Mouse (Mus musculus) midbrain, embryonic 16.5 days (tissue): ENCODE results near the gene Scml4. TPM values are rescaled to one million over a fixed set of nuclear protein-coding genes. Genes with fewer than 3 reads are reported as not detected.

Source experiments
- ATAC-seq: fragments of 200-750 bp; cut with Nextera tagmentation; 2 replicates; pipeline ENCODE4 v1.8.0; 2017; ENCODE audit warnings: moderate TSS enrichment
- H3K27ac ChIP-seq: fragments of 300-500 bp; sonication (generic); 2 replicates; pipeline ENCODE4 v1.5.1; 2014; ENCODE audit warnings: mild to moderate bottlenecking, low read length, mixed read lengths
- H3K27me3 ChIP-seq: fragments of 300-500 bp; sonication (generic); 2 replicates; pipeline ENCODE4 v1.6.1; 2014; ENCODE audit warnings: low read depth, low read length, mixed read lengths; ENCODE audit not compliant: control insufficient read depth, insufficient read depth
- H3K36me3 ChIP-seq: fragments of 300-500 bp; sonication (generic); 2 replicates; pipeline ENCODE4 v1.6.1; 2014; ENCODE audit warnings: mild to moderate bottlenecking, low read length, moderate library complexity, mixed read lengths; ENCODE audit not compliant: control insufficient read depth, insufficient read depth
- H3K4me1 ChIP-seq: fragments of 300-500 bp; sonication (generic); 2 replicates; pipeline ENCODE4 v1.6.1; 2014; ENCODE audit warnings: mild to moderate bottlenecking, low read length, mixed read lengths; ENCODE audit not compliant: control insufficient read depth, insufficient read depth
- H3K4me2 ChIP-seq: fragments of 300-500 bp; sonication (generic); 2 replicates; pipeline ENCODE4 v1.6.1; 2014; ENCODE audit warnings: mild to moderate bottlenecking, low read length, mixed read lengths
- H3K4me3 ChIP-seq: fragments of 300-500 bp; sonication (generic); 2 replicates; pipeline ENCODE4 v1.5.1; 2014; ENCODE audit warnings: low read depth, mild to moderate bottlenecking, low read length, moderate library complexity, mixed read lengths
- H3K9ac ChIP-seq: fragments of 300-500 bp; sonication (generic); 2 replicates; pipeline ENCODE4 v1.6.1; 2014; ENCODE audit warnings: low read depth, low read length, mixed read lengths
- H3K9me3 ChIP-seq: fragments of 300-500 bp; sonication (generic); replicated peaks from 2 replicates; pipeline ENCODE4 v1.6.1; 2014; ENCODE audit warnings: mild to moderate bottlenecking, low read length, mixed read lengths; ENCODE audit not compliant: control insufficient read depth, poor library complexity, severe bottlenecking
- WGBS: fragments of 180-500 bp; shearing (Covaris S2); extraction: QIAGEN DNeasy Blood & Tissue Kit; methylation state at CpG from one replicate; pipeline ENCODE4 v1.1.7; 2014; 5-methylcytosine and 5-hydroxymethylcytosine counted together
- polyA plus RNA-seq: library from polyadenylated mRNA; unstranded; fragments of >200 nt; fragmentation: Nextera tagmentation; extraction: Ambion mirVana; gene quantifications from 2 replicates; pipeline ENCODE4 v1.2.1, GENCODE M21; 2015

Gene Scml4
- polyA plus RNA-seq, 1 experiment from 2014 or later = 19.5 TPM

DNA sequence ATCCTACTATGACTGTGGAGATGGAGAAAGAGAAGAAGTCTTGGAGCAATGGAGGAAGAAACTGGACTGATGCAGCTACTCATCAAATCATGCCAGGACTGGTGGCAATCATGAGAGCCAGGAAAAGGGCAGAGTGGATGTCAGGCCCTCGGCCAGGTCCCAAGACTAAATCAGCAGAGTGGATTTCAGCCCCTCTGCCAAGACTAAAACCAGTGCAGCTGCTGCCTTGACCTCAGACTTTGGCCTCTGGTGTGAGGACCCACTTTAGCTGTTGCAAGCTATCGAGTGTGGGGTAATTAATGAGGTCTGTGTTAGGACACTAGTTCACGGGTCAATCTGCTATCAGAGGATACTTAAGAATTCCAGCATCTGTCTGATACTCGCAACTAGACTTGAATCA, 30.2 kb downstream of the Scml4 start:
- Histone ChIP-seq H3K9ac (no peak overlapping the region), H3K27ac (no peak overlapping the region), H3K4me2 (no peak overlapping the region), H3K4me1 (no peaks in the 10 kb centered on the region), H3K9me3 (no peaks in the 10 kb centered on the region; the same call in 1 of the 2 replicates), H3K36me3 (no peaks in the 10 kb centered on the region), H3K4me3 (no peak overlapping the region), H3K27me3 (no peaks in the 10 kb centered on the region)
- ATAC-seq = no peak
- WGBS = 82% methylated on average over 4 of the region's 4 CpGs

GRCm38 (mm10) chr10:42892250-42892649, 32.1 kb downstream of the Scml4 start:
- no peak overlapping the region for H3K4me3 ChIP-seq
- no peaks in the 10 kb centered on the region for H3K4me1 ChIP-seq
- 52% methylated on average over 4 of the region's 4 CpGs for WGBS
- ATAC-seq = no peak
- no peak overlapping the region for H3K4me2 ChIP-seq
- no peaks in the 10 kb centered on the region for H3K27me3 ChIP-seq
- no peak overlapping the region for H3K27ac ChIP-seq
- no peak overlapping the region for H3K9ac ChIP-seq
- H3K36me3 ChIP-seq = no peaks in the 10 kb centered on the region
- no peaks in the 10 kb centered on the region for H3K9me3 ChIP-seq

- Histone ChIP-seq H3K36me3 (no peaks in the 10 kb centered on the region), H3K27ac (no peak overlapping the region), H3K4me2 (no peak overlapping the region), H3K9me3 (no peaks in the 10 kb centered on the region), H3K4me3 (no peak overlapping the region), H3K9ac (no peak overlapping the region), H3K4me1 (no peaks in the 10 kb centered on the region), H3K27me3 (no peaks in the 10 kb centered on the region)
- ATAC-seq = no peak
- 85% methylated on average over 4 of the region's 4 CpGs for WGBS
These were observed 32.8 kb downstream of the Scml4 start for GRCm38 (mm10) chr10:42892987-42893386.

DNA sequence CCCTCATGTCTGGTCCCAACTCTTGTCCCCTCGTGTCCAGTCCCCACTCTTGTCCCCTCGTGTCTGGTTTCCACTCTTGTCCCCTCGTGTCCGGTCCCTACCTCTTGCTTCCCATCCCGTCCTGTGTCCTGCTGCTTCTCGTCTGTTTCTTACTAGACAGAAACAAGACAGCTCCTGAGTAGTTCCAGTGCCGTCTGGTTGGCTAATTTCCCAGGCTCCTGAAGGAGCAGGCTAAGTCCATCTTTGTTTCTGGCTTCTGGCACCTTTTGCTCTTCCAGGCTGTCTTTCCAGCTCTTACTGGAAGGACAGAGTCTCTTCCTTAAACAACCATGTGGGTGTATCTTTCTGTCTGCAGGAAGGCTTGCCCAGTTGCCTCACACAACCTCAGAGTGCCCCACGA, 33.7 kb downstream of the Scml4 start:
- no peak for ATAC-seq
- Histone ChIP-seq H3K4me2 (no peak overlapping the region), H3K9me3 (no peaks in the 10 kb centered on the region), H3K36me3 (no peaks in the 10 kb centered on the region), H3K27ac (no peak overlapping the region), H3K4me1 (no peaks in the 10 kb centered on the region), H3K27me3 (no peaks in the 10 kb centered on the region), H3K4me3 (no peak overlapping the region), H3K9ac (no peak overlapping the region)
- WGBS = 84% methylated on average over 8 of the region's 8 CpGs

DNA sequence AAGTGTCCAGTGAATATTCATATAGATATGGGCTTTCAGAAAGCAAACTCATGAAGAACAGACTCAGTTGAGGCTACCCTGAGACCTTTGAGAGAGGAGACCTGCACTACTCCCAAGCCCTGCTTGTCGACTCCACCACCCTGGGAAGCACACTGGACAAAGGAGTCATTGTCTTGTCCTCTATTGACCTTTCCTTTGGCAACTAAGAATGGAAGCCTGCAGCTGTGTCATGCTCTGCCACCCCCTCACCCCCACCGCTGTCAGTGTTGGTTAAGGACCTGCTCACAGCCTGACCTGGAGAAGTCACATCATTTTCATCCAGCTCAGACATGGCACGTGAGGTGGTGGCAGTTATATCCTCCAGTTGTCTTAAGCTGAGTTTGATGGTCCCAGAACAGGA, 34.1 kb downstream of the Scml4 start:
- no peaks in the 10 kb centered on the region for H3K4me1 ChIP-seq
- no peaks in the 10 kb centered on the region for H3K36me3 ChIP-seq
- H3K27me3 ChIP-seq = no peaks in the 10 kb centered on the region
- no peak overlapping the region for H3K9ac ChIP-seq
- H3K9me3 ChIP-seq = no peaks in the 10 kb centered on the region
- no peak for ATAC-seq
- H3K4me3 ChIP-seq = no peak overlapping the region
- no peak overlapping the region for H3K27ac ChIP-seq
- no peak overlapping the region for H3K4me2 ChIP-seq
- WGBS = 51% methylated on average over 3 of the region's 3 CpGs

DNA sequence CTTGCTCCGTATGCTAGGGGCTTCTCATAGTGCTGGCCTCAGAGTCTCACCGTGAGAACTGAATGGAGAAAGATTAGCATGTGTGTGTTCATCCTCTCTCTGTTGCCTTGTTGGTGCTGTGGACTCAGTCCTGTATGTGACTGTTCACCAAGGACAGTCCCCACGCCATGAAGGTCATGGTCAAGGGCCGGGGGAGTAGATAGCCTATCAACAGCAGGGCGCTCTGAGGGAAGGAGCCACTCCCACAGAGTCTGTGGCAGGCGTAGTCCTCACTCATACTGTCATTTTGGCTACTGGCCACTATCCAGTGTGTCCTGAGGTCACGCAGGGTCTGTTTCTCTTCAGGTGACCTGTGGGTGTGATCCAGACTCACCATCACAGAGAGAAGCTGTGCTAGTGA, 34.5 kb downstream of the Scml4 start:
- Histone ChIP-seq H3K4me1 (no peaks in the 10 kb centered on the region), H3K27me3 (no peaks in the 10 kb centered on the region), H3K4me2 (no peak overlapping the region), H3K4me3 (no peak overlapping the region), H3K27ac (no peak overlapping the region), H3K9me3 (no peaks in the 10 kb centered on the region), H3K9ac (no peak overlapping the region), H3K36me3 (no peaks in the 10 kb centered on the region)
- no peak; the same call in 1 of the 2 replicates for ATAC-seq
- 90% methylated on average over 7 of the region's 7 CpGs for WGBS

DNA sequence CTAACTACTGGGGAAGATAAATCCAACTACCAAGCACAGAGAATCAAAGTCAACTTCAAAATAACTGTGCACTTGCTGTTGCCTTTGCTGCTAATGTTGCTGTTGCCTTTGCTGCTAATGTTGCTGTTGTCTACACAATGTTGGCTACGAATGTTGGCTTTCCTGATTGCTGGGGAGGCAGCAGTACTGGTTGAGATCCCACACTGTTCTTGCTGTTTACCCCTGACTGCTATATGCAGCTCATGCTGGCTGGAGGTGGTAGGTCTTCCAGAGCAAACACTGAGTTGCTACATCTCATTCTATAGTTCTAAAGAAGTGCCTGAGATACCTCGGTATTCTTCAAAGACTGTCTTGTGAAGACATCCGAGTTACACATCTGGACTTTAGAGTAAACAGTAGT, 36.5 kb downstream of the Scml4 start:
- H3K27ac ChIP-seq = no peak overlapping the region
- H3K27me3 ChIP-seq = no peaks in the 10 kb centered on the region
- ATAC-seq = no peak
- no peaks in the 10 kb centered on the region for H3K9me3 ChIP-seq
- H3K4me2 ChIP-seq = no peak overlapping the region
- no peaks in the 10 kb centered on the region for H3K36me3 ChIP-seq
- H3K4me3 ChIP-seq = no peak overlapping the region
- 87% methylated on average over 3 of the region's 3 CpGs for WGBS
- H3K9ac ChIP-seq = no peak overlapping the region
- no peaks in the 10 kb centered on the region for H3K4me1 ChIP-seq

DNA sequence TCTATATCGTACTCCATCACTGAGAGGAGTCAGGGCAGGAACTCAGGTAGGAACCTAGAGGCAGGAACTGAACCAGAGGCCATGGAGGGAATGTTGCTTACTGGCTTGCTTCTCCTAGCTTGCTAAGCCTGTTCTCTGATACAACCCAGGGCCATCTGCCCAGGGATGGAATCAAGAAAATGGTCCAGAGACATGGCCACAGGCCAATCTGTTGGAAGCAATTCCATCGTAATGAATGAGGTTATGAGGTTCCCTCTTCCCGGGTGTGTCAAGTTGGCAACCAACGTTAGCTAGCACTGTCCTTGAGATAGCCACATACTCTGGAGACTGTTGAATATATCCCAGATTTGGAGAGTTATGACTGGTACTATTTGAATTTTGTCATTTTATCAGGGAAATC, 37.0 kb downstream of the Scml4 start:
- H3K9me3 ChIP-seq = no peaks in the 10 kb centered on the region
- WGBS = 87% methylated on average over 4 of the region's 4 CpGs

GRCm38 (mm10) chr10:42897632-42898031, 37.5 kb downstream of the Scml4 start:
- WGBS = 87% methylated on average over 5 of the region's 5 CpGs

More for the DNA sequence above, 37.0 kb downstream of the Scml4 start:
- no peak overlapping the region for H3K9ac ChIP-seq
- H3K27me3 ChIP-seq = no peaks in the 10 kb centered on the region
- H3K4me3 ChIP-seq = no peak overlapping the region
- no peak for ATAC-seq
- no peak overlapping the region for H3K27ac ChIP-seq
- no peaks in the 10 kb centered on the region for H3K36me3 ChIP-seq
- H3K4me2 ChIP-seq = no peak overlapping the region
- no peaks in the 10 kb centered on the region for H3K4me1 ChIP-seq

DNA sequence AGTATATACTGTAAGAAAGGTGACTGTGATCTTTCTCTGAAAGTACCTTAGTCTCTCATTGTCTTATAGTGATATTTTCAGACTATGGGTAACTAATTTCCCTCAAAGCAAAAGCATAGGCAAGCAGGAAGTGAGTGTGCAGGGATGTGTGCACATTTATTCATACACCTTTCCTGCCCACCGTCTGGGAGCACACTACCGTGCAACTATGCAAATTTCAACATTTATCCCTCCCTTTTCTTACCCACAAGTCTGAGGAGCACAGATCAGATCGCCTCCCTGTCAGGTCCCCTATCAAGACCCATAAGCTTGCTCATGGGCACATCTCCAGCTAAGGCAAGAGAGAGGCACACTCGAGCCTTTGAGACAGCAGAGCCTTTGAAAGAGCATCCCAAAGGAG, 41.2 kb downstream of the Scml4 start:
- 64% methylated on average over 4 of the region's 4 CpGs for WGBS
- no peaks in the 10 kb centered on the region for H3K9me3 ChIP-seq
- ATAC-seq = no peak
- no peaks in the 10 kb centered on the region for H3K36me3 ChIP-seq
- H3K4me2 ChIP-seq = no peak overlapping the region
- H3K27ac ChIP-seq = no peak overlapping the region
- no peaks in the 10 kb centered on the region for H3K4me1 ChIP-seq
- no peak overlapping the region for H3K4me3 ChIP-seq
- no peak overlapping the region for H3K9ac ChIP-seq
- no peaks in the 10 kb centered on the region for H3K27me3 ChIP-seq

More at GRCm38 (mm10) chr10:42897632-42898031, 37.5 kb downstream of the Scml4 start:
- H3K27ac ChIP-seq = no peak overlapping the region
- no peaks in the 10 kb centered on the region for H3K27me3 ChIP-seq
- H3K4me3 ChIP-seq = no peak overlapping the region
- H3K4me2 ChIP-seq = no peak overlapping the region
- H3K4me1 ChIP-seq = no peaks in the 10 kb centered on the region
- ATAC-seq = no peak
- no peaks in the 10 kb centered on the region for H3K36me3 ChIP-seq
- H3K9ac ChIP-seq = no peak overlapping the region
- H3K9me3 ChIP-seq = no peaks in the 10 kb centered on the region
